Mouse (Mus musculus) hindbrain, embryonic 10.5 days (tissue): Measurements from ENCODE around the gene Opa3. TPM values are rescaled to one million over a fixed set of nuclear protein-coding genes. Genes with fewer than 3 reads are reported as not detected.

ENCODE experiments used
- DNase-seq: peaks from one replicate; pipeline ENCODE4 v3.0.0-alpha.2; 2017; ENCODE audit warnings: low spot score
- H3K27ac ChIP-seq: fragments of 300-500 bp; sonication (generic); 2 replicates; pipeline ENCODE4 v1.5.1; 2016; ENCODE audit warnings: mild to moderate bottlenecking, moderate library complexity
- H3K27me3 ChIP-seq: fragments of 300-500 bp; sonication (generic); 2 replicates; pipeline ENCODE4 v1.6.1; 2016; ENCODE audit warnings: mild to moderate bottlenecking; ENCODE audit not compliant: poor library complexity, insufficient read depth, severe bottlenecking
- H3K36me3 ChIP-seq: fragments of 300-500 bp; sonication (generic); 2 replicates; pipeline ENCODE4 v1.6.1; 2016; ENCODE audit warnings: mild to moderate bottlenecking, moderate library complexity
- H3K4me1 ChIP-seq: fragments of 300-500 bp; sonication (generic); replicated peaks from 2 replicates; pipeline ENCODE4 v1.6.1; 2016; ENCODE audit warnings: mild to moderate bottlenecking
- H3K4me3 ChIP-seq: fragments of 300-500 bp; sonication (generic); 2 replicates; pipeline ENCODE4 v1.5.1; 2016; ENCODE audit warnings: mild to moderate bottlenecking, moderate library complexity
- H3K9me3 ChIP-seq: fragments of 300-500 bp; sonication (generic); 2 replicates; pipeline ENCODE4 v1.6.1; 2016; ENCODE audit warnings: mild to moderate bottlenecking, moderate library complexity
- WGBS: fragments of 180-500 bp; shearing (Covaris S2); methylation state at CpG from one replicate; pipeline ENCODE4 v1.1.7; 2016; 5-methylcytosine and 5-hydroxymethylcytosine counted together
- polyA plus RNA-seq: library from polyadenylated mRNA; unstranded; fragments of >200 nt; fragmentation: Nextera tagmentation; extraction: Ambion mirVana; gene quantifications from 2 replicates; pipeline ENCODE4 v1.2.1, GENCODE M21; 2016

Gene Opa3
- polyA plus RNA-seq, 1 experiment from 2014 or later, result 51.1 TPM

DNA sequence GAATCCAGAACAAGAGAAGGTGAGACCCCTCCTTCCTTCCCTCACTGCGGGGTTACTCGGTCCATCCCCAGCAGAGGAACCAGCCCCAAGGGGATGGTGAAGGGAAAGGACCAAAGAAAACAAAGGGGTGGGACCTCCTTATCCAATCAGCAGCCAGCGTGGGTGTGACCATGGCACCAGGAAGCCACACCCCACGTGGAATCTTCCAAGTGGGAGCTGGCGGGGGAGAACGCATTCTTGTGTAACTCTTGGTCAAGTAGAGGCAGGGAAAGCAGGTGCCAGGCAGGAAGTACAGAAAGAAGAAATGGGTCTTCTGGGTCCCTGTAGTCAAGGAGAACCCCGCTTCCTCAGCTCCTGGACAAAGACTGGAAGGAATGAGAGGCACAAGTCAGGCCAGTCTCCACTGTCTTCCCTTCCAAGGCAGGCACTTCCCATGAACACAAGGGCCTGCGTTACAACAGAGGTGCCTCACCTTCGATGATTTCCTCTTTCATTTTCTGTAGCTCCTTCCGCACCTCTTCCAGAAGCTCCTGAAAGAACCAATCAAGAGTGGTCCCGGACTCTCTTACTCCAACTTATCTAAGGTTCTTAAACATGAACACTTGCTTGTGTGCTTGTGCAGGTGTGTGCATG lies 29.4 kb downstream of the Opa3 start:
- Histone ChIP-seq H3K27ac (no peak overlapping the region), H3K27me3 (no peaks in the 10 kb centered on the region), H3K4me1 (peaks cover 4% of the 10 kb centered on the region; the same call in 1 of the 2 replicates), H3K9me3 (no peaks in the 10 kb centered on the region), H3K4me3 (no peak overlapping the region), H3K36me3 (peaks cover 79% of the 10 kb centered on the region)
- WGBS, result 38% methylated on average over 11 of the region's 11 CpGs
- peak; percentile 58 for DNase-seq

DNA sequence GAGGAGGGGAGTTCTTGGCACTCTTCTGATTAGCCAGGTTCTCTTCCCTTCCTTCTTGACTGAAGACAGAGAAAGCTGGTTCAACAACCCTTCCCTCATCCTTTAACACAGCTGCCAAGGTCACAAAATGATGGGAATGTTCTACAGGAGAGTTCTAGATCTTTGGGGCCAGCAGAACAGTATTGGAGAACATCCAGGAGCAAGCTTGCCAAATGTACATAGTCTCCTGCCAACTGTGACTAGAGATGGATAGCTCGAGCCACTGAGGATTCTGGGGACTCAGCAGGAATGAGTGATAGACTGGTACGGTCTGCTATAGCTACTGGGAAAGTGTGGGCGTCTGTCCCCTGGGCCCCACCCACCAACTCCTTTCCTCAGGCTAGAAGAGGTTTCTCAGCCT lies 30.2 kb downstream of the Opa3 start:
- Histone ChIP-seq H3K27me3 (no peaks in the 10 kb centered on the region), H3K4me3 (no peak overlapping the region), H3K4me1 (peaks cover 4% of the 10 kb centered on the region; the same call in 1 of the 2 replicates), H3K27ac (no peak overlapping the region), H3K36me3 (peaks cover 87% of the 10 kb centered on the region), H3K9me3 (no peaks in the 10 kb centered on the region)
- 86% methylated on average over 3 of the region's 3 CpGs for WGBS
- DNase-seq, result no peak

DNA sequence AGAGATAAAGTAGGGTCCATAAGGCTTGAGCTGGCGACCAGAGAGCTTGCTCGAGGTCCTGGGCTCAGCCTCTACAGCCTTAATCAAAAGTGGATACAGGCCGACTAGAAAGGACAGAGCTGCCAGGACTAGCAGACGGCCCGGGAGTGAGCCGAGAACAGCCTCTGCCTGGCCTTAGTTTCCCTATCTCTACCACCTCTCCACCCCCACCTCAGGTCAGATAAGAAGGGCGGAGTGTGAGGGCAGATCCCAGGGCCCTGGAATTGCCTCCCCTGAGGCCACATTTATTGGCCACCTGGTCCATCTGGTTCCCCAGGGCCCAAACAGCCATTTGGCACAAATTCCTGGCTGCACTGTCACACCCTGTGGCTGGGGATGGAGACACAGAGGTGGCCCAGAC lies 37.0 kb downstream of the Opa3 start:
- no peaks in the 10 kb centered on the region for H3K27me3 ChIP-seq
- WGBS, result 83% methylated on average over 7 of the region's 7 CpGs
- peaks cover 77% of the 10 kb centered on the region for H3K36me3 ChIP-seq
- DNase-seq, result no peak
- peaks cover 36% of the 10 kb centered on the region for H3K4me1 ChIP-seq
- no peaks in the 10 kb centered on the region for H3K9me3 ChIP-seq
- H3K4me3 ChIP-seq, result no peak overlapping the region
- peak overlapping the region; percentile 17; the same call in 1 of the 2 replicates for H3K27ac ChIP-seq

DNA sequence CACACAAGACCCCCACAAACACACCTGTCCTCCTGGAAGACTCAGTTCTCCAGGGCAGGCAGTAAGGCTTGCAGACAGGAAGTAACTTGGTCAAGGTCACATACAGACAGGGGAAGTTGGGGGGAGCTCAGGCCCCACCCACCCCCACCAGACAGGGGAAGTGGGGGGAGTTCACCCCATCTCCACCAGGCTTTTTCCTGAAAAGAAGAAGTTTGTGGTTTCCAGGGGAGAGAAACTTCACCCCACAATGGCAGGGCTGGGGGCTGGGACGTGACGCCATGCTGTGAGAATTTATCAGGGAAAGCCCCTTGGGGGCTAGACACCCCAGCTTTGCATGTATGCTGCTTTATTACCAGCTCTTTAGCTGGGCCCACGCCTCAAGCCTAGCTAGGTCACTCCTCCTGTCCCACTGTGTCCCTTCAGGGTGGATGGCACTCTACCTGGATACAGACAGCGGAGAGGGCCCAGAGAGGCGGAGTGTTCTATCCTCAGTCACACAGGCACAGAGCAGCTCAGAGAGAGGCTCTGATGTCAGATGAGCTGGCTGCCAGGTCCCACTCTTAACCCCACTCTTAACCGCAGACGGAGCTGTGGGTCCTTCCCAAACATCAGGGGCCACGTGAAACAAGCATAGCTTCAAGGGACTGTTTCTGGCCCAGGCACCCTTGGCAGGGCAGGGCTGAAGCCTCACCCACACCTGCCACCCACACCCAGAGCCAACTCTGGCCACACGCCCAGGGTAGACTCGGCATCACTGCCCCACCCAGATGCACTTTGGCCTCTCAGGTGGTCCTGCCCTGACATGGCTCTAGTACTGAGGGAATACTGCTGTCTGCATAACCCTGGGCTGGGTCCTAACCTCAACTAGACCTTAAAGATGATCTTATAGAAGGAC lies 38.0 kb downstream of the Opa3 start:
- Histone ChIP-seq H3K36me3 (peaks cover 66% of the 10 kb centered on the region), H3K4me3 (no peak overlapping the region), H3K4me1 (peaks cover 46% of the 10 kb centered on the region), H3K27ac (peak overlapping the region; percentile 12; the same call in 1 of the 2 replicates), H3K9me3 (no peaks in the 10 kb centered on the region), H3K27me3 (no peaks in the 10 kb centered on the region)
- DNase-seq, result no peak
- whole genome bisulfite sequencing, result 86% methylated on average over 10 of the region's 10 CpGs

DNA sequence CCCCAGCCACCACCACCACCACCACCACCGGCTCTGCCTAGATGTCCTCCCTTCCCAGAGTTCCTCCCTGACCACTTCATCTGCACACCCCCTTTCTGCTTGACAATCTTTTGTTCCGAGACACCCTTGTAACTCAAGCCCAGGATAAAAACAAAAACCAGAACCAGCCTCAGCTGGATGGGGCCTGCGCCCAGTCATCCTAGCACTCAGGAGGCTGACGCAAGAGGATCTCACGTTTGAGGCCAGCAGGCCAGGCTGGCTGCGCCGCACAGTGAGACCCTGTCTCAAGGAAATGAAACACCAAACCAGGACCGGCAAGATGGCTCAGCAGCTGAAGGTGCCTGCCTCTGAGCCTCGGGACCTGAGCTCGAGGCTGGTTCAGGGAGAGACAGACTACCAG lies 38.9 kb downstream of the Opa3 start:
- no peak overlapping the region for H3K27ac ChIP-seq
- WGBS, result 75% methylated on average over 10 of the region's 10 CpGs
- peaks cover 58% of the 10 kb centered on the region for H3K36me3 ChIP-seq

DNA sequence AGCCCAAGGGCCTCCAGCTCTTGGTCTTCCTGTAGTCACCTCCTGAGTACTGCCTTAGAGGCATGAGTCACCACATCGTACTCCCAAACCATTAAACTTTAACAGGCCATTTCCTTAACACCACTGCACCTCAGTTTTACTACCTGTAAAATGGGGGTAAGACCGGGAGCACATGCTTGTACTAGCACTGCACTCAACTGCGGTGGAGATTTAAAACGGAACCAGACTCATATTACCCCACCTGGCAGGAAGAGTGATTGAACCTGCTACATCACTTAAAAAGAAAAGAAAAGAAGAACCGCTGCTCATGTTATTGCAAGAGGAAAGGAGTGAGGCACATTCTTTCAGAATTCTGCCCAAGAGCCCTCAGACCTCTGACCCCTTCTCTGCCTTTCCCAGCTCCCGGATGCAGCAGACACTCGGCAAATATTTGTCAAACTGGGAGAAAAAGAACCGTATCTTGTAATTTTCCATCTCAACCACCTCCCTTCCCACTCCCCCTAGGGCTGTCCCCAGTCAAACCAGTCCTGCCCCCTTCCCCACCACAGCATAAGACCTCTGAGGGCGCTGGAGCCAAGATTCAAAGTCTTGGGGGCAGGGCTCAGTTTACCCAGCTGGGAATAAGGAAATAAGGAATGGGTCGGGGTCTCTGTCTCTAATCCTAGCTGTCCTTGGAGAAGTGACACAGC lies 41.0 kb downstream of the Opa3 start:
- peak overlapping the region; percentile 95 for H3K27ac ChIP-seq
- no peaks in the 10 kb centered on the region for H3K9me3 ChIP-seq
- peaks cover 37% of the 10 kb centered on the region for H3K36me3 ChIP-seq
- H3K27me3 ChIP-seq, result no peaks in the 10 kb centered on the region
- H3K4me3 ChIP-seq, result peak overlapping the region; percentile 99
- DNase-seq, result peak; percentile 15
- H3K4me1 ChIP-seq, result peaks cover 53% of the 10 kb centered on the region
- WGBS, result 50% methylated on average over 10 of the region's 10 CpGs

More for the DNA sequence above, 38.9 kb downstream of the Opa3 start:
- Histone ChIP-seq H3K27me3 (no peaks in the 10 kb centered on the region), H3K4me3 (0 out of 2 replicates have a peak overlapping the region, but pooled peaks have one; percentile 2), H3K4me1 (peaks cover 47% of the 10 kb centered on the region), H3K9me3 (no peaks in the 10 kb centered on the region)
- DNase-seq, result no peak

DNA sequence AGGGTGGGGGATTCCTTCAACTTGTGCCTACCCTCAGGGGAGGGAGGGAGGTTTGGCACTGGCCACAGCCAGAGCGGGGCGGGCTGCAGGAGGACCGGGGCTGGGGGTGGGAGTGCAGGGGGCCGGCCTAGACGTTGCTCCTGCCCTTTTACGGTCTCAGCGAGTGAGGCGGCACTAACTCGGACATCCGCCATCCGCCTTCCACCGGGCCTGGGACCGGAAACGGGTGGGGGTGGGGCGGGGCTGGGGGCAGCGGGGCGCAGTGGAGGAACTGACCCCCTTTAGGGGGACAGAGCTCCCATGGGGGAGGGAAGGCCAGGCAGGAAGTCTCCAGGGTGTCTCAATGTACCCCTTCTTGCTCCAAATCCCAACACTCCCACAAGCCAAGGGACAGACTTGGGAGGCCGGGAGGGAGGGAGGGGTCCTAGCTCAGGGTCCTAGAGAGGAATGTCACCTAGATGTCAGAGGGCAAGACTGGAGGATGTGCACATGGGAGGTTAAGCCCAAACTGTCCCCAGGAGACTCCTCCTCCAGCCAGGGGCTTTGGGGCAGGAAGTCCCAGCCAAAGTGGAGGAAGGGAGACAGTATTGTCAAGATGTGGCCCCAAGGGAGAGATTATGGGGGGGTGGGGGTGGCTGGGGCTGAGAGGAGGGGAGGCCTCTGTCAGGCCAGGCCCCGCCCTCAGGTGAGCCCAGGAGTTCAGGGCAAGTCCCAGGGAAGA lies 41.7 kb downstream of the Opa3 start:
- peak overlapping the region; percentile 95 for H3K27ac ChIP-seq
- H3K36me3 ChIP-seq, result peaks cover 29% of the 10 kb centered on the region
- H3K27me3 ChIP-seq, result no peaks in the 10 kb centered on the region
- DNase-seq, result peak; percentile 74
- WGBS, result 2% methylated on average over 19 of the region's 19 CpGs
- H3K9me3 ChIP-seq, result no peaks in the 10 kb centered on the region
- peak overlapping the region; percentile 99 for H3K4me3 ChIP-seq
- H3K4me1 ChIP-seq, result peaks cover 53% of the 10 kb centered on the region

DNA sequence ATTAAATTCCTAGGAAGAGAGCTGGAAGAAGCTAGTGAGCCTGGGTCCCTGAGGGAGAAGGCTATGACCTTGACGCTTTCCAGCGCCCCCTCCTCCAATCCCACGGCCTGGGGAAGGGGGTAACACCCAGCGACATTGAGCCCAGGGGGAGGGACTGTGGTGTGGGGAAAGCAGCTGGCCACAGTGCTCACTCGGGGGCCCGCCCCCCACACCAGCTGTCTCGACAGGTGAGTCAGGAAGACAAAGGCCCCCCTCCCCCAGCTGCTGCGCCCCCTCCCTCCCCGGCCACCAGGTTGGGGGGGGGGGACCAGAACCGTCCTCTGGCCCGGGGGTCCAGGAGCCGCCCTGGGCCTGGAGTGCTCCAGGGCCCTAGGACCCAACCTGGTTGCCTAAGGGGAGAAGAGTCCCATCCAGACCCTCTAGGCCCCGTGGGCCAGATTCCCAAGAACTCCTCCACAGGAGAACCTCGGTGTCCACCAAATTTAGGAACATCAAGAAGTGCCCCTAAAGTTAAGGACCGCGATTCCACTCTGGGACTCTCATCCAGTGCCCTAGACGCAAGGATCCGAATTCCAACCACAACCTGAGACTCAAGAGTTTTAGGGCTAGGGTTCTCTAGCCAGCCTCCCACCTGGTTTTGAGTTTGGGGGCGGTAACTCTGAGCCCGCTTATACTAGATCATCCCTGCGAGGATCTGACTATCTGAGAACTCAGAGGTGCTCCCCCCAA lies 42.5 kb downstream of the Opa3 start:
- H3K9me3 ChIP-seq, result no peaks in the 10 kb centered on the region
- peaks cover 46% of the 10 kb centered on the region for H3K4me1 ChIP-seq
- peak overlapping the region; percentile 99 for H3K4me3 ChIP-seq
- no peaks in the 10 kb centered on the region for H3K27me3 ChIP-seq
- peaks cover 21% of the 10 kb centered on the region for H3K36me3 ChIP-seq
- WGBS, result under 1% methylated on average over 21 of the region's 21 CpGs
- DNase-seq, result peak; percentile 28
- peak overlapping the region; percentile 95 for H3K27ac ChIP-seq

DNA sequence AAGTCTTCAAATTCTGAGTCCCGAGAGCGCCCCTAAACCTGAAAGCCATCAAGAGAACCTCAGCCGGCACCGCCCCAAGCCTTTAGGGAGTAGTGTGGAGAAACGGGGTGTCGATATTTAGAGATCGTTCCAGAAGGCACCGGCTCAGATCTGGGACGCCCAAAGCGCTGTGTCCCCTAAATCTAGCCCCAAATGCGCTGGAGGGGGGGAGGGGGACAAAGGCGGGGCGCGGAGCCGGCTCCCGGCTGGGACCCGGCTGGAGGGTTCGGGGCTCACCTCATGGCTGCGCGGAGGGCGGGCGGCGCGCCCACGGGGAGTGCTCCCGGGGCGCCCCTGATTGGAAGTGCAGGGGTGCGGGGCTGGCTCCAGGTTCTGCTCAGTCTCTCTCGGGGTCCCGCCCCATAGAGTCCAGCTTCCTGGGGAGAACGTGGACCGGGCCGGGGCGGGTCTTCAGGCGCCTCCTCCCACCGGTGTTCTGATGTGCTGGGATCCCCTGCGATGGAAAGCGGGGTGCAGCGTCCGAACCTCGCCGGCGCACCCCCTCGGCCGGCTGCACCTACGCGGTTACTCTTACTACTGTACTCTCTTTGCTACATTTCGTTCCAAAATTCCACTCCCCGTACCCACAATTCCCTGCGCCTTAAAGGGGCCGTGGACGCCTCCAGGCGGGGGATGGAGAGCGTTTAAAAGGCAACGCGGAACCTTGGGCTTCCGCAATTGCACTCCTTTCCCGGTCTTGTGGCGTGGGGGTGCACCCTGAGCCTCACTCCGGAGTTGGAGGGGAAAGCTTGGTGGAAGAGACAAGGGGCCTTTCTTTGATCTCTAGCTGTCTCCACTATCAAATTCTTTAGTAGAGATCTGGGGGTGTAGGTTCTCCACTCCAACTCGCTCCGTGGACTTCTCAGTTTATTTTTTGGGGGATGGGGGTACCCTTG lies 43.4 kb downstream of the Opa3 start, which contains the start of gene Vasp:
TSS of gene Vasp (minus strand) at position 580 of the 935 bp plus-strand sequence.
- Histone ChIP-seq H3K27me3 (no peaks in the 10 kb centered on the region), H3K27ac (peak within 1 kb of the TSS; percentile 95), H3K4me3 (peak within 1 kb of the TSS; percentile 99), H3K9me3 (no peaks in the 10 kb centered on the region), H3K36me3 (peaks cover 13% of the 10 kb centered on the region), H3K4me1 (peaks cover 41% of the 10 kb centered on the region)
- peak; percentile 85 for DNase-seq
- under 1% methylated on average over 62 of the region's 62 CpGs for WGBS

DNA sequence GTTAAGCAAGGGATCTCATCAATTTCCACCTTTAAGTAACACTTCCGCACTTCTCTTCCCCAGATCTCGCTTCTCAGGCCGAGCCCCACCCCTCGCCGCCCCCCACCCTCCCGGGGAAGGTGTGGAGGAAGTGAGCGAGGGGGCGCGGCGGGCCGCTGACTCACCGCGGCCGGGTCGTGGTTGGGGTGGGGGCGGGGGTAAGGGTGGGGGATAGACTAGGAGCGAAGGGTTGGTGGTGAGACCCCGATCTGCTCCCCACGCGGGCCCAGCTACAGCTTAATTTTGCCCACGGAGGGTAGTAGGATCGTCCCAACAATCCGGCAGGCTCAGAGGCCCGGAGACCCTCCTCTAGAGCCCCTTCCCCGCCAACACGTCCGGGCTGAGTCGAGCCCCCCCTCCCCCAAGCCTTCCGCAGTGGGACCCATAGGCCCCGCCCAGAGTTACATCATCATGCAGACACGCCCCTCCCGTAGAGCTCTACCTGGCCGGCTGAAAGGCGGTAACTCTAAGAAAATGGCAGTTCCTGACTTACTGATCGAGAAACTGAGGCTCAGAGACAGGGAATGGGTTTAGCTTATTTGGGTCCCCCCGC lies 44.1 kb downstream of the Opa3 start:
- WGBS, result under 1% methylated on average over 36 of the region's 36 CpGs
- Histone ChIP-seq H3K4me1 (peaks cover 34% of the 10 kb centered on the region), H3K36me3 (peaks cover 9% of the 10 kb centered on the region), H3K4me3 (peak overlapping the region; percentile 99), H3K9me3 (no peaks in the 10 kb centered on the region), H3K27me3 (peaks cover 5% of the 10 kb centered on the region), H3K27ac (peak overlapping the region; percentile 95)
- DNase-seq, result peak; percentile 82

DNA sequence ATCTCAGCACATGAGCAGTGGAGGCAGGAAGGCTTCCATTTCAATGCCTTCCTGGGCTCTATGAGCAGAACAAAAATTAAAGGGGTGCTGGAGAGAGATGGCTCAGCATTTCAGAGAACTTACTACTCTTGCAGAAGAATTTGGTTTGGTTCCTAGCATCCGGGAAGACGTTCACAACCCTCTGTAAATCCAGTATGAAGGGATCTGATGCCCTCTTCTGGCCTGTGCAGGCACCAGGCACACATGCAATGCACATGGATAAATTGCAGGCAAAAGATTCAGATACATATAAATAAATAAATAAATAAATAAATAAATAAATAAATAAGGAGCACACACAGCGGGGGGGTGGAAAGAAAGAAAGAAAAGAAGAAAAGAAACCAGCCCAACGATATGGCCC lies 48.1 kb downstream of the Opa3 start:
- no peak for DNase-seq
- Histone ChIP-seq H3K27me3 (peaks cover 45% of the 10 kb centered on the region), H3K36me3 (no peaks in the 10 kb centered on the region), H3K27ac (no peak overlapping the region), H3K4me1 (peaks cover 17% of the 10 kb centered on the region), H3K4me3 (no peak overlapping the region), H3K9me3 (no peaks in the 10 kb centered on the region)
- WGBS, result 45% methylated on average over 4 of the region's 4 CpGs
